In the genomic region with DNA sequence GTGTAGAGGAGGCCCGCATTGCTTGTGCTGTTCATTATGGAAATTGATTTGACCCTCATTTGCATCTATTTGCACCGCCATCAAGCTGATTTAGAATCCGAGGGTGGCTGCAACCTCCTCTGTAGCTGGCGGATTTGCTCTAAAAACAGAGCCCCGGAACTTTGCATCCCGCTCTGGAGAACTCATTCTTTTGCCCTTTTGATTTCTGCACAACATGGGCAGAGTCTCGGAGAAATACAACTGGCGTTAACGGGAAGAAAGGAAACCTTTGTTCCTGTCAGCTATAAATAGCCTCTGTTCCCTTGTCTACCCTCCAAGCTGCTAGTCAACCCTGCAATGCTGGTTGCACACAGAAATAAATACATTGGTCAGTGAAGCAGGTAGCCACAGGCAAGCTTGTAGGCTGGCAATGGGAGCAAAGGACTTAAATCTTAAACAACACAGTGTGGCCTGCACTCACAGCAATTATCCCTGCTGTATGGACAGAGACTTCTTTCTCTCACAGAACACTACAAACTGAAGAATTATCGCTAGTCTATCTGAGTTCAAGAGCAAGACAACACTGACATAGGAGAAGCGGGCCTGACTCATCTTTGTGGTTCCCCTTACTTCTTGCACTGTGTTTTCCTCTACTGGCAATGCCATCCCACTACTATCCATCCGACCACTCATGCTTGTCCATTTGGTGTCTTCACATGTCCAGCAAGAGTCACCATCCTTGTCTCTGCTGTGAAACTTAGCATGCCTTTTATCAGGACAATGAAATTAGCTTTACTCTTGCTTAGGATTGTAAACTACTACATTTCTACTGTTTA, we compare ENCODE assay signal across 10 mouse cellular contexts.
DNase-seq lines count a peak whose midpoint lies in the region; ATAC-seq lines count a peak whose summit lies in the region.
"Had no signal": no experiment of that assay in that cellular context is flagged by ENCODE, and none has a peak within 500 bp of the region (broad histone marks: within the 10 kb centered on the region; RNA-seq: fewer than 3 reads in every experiment).

No protein-coding gene starts in this region.

- H3K36me3 ChIP-seq in heart, embryonic 12.5 days, result no peaks in the 10 kb centered on the region
- H3K36me3 ChIP-seq in limb, embryonic 12.5 days, result no peaks in the 10 kb centered on the region
- H3K36me3 ChIP-seq in liver, embryonic 12.5 days, result no peaks in the 10 kb centered on the region
- H3K36me3 ChIP-seq: lung, embryonic 15.5 days had no signal

- peak overlapping the region; percentile 58 for H3K4me2 ChIP-seq in heart, embryonic 12.5 days
- peak overlapping the region; percentile 23; the same call in 1 of the 2 replicates for H3K4me2 ChIP-seq in limb, embryonic 12.5 days
- H3K4me2 ChIP-seq in liver, embryonic 12.5 days, result no peak overlapping the region
- H3K4me2 ChIP-seq: lung, embryonic 15.5 days had no signal

- DNase-seq in heart, postnatal 25 days (ENCODE audit: low spot score), result no peak
- peak; percentile 4 for DNase-seq in heart, postnatal 4 days
- no peak for DNase-seq in layer of hippocampus, adult 18-20 months (ENCODE audit: low spot score in 2 of 2)

- H3K27me3 ChIP-seq in heart, embryonic 12.5 days (replicated peaks), result no peaks in the 10 kb centered on the region
- H3K27me3 ChIP-seq in limb, embryonic 12.5 days, result no peaks in the 10 kb centered on the region
- no peaks in the 10 kb centered on the region for H3K27me3 ChIP-seq in liver, embryonic 12.5 days (replicated peaks)
- H3K27me3 ChIP-seq: CH12.LX; lung, embryonic 15.5 days had no signal

- H3K4me3 ChIP-seq in heart, embryonic 12.5 days, result peak overlapping the region; percentile 34; the same call in 1 of the 2 replicates
- H3K4me3 ChIP-seq in limb, embryonic 12.5 days (replicated peaks), result no peak overlapping the region
- H3K4me3 ChIP-seq in liver, embryonic 12.5 days, result no peak overlapping the region
- H3K4me3 ChIP-seq: lung, embryonic 15.5 days had no signal

- intact Hi-C loops in heart, postnatal 25 days (cut with DNase I), result no loop called here

- H3K9me3 ChIP-seq in heart, embryonic 12.5 days (replicated peaks), result no peaks in the 10 kb centered on the region
- H3K9me3 ChIP-seq in limb, embryonic 12.5 days, result no peaks in the 10 kb centered on the region
- no peaks in the 10 kb centered on the region for H3K9me3 ChIP-seq in liver, embryonic 12.5 days (replicated peaks)
- H3K9me3 ChIP-seq: lung, embryonic 15.5 days had no signal

- WGBS in heart, embryonic 12.5 days, result 36% methylated on average over 12 of the region's 12 CpGs
- 57% methylated on average over 12 of the region's 12 CpGs for WGBS in limb, embryonic 12.5 days
- WGBS in liver, embryonic 12.5 days (ENCODE audit: insufficient replicate concordance), result 46% methylated on average over 12 of the region's 12 CpGs

- H3K4me1 ChIP-seq in heart, embryonic 12.5 days (replicated peaks), result peaks cover 6% of the 10 kb centered on the region
- no peaks in the 10 kb centered on the region for H3K4me1 ChIP-seq in limb, embryonic 12.5 days (replicated peaks)
- no peaks in the 10 kb centered on the region for H3K4me1 ChIP-seq in liver, embryonic 12.5 days
- H3K4me1 ChIP-seq: lung, embryonic 15.5 days had no signal

- H3K27ac ChIP-seq in heart, embryonic 12.5 days (ENCODE audit: poor library complexity, severe bottlenecking), result peak overlapping the region; percentile 58
- no peak overlapping the region for H3K27ac ChIP-seq in limb, embryonic 12.5 days
- no peak overlapping the region for H3K27ac ChIP-seq in liver, embryonic 12.5 days
- H3K27ac ChIP-seq: lung, embryonic 15.5 days had no signal

- H3K9ac ChIP-seq in heart, embryonic 12.5 days, result no peak overlapping the region
- H3K9ac ChIP-seq in limb, embryonic 12.5 days (replicated peaks), result no peak overlapping the region
- no peak overlapping the region for H3K9ac ChIP-seq in liver, embryonic 12.5 days
- H3K9ac ChIP-seq: lung, embryonic 15.5 days had no signal

- ATAC-seq in heart, embryonic 12.5 days (ENCODE audit: insufficient number of reproducible peaks, low FRiP score), result no peak
- no peak for ATAC-seq in limb, embryonic 12.5 days (ENCODE audit: insufficient number of reproducible peaks, insufficient read depth, low FRiP score, low TSS enrichment, low read depth)
- ATAC-seq in megakaryocyte, adult 5-6 weeks (ENCODE audit: poor library complexity, severe bottlenecking), result no peak
- ATAC-seq in erythroblast, adult 5-6 weeks (replicated peaks; ENCODE audit: low FRiP score, poor library complexity, severe bottlenecking), result no peak
- ATAC-seq in liver, embryonic 12.5 days, result no peak
